Mouse (Mus musculus): ENCODE results near the gene Glis1.

GRCm38 (mm10) chr4:107389345-107389744 lies 45.0 kb upstream of the Glis1 start:
- TF ChIP-seq TAL1 (IDR thresholded peaks at IDR 0.05; ENCODE audit: low read length) (no peak), GATA1 (IDR thresholded peaks at IDR 0.05; ENCODE audit: low read length) (no peak)

All from erythroblast, embryonic 14.5 days (primary cell).